Mouse (Mus musculus): ENCODE results near the gene Ogfod1. TPM values are rescaled to one million over a fixed set of nuclear protein-coding genes. Genes with fewer than 3 reads are reported as not detected.

The Ogfod1 gene
- total RNA-seq (2021): 10 to 100 TPM; 33.4 to 33.9 TPM

DNA sequence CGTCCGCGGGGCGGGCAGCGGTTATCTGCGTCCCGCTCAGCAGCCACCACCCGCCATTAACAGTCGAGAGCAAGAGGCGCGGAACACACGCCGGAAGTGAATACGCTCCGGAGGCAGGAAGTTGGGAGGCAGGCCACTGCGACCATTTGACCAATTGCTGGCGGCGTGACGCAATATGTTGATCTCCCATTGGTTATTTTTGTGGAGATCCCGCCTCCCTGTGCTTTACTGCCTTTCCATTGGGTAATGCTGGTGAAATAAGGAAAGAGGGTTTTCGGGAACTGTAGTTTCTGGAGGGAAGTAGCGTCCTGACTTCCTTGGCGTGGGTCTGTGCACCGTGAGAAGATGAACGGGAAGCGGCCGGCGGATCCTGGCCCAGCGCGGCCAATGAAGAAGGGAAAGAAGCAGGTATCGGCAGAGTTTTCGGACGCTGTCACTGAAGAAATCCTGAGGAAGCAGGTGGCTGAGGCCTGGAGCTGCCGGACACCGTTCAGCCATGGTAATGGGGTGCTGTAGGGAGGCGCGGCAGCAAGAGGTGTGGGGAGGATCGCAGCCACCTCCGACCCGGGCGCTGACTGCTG is at the start of gene Ogfod1, which contains the start of gene Nudt21:
Gene Ogfod1 (plus strand): TSS at position 255 of the 581 bp plus-strand sequence.
Gene Nudt21 (minus strand): TSS at position 88 of the 581 bp plus-strand sequence.
- intact Hi-C loops (cut with DNase I): loop anchor here (1.0 to 5.0 kb wide), 2 partner anchors 25 to 60 kb away; partner anchors contain the start of genes Amfr and Bbs2
- DNase-seq: peak; percentile 89 to 90

DNA sequence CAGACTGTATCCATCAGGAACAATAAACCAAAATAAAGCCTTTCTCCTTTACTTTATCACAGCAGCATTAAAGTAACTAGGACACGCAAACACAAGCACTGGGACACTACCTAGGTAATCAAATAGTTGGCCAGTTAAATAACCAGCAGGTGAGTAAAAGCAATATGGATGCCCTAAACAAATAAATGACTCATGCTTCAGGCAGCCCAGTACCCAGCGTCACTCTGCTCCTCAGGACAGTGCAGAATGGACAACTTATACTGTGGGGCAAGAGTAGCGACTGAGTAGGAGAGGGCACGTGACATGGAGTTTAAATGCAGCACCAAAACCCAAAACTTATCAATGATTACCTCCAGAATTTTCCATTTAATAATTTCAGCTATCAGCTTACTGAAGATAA is 47.3 kb upstream of the Ogfod1 start:
- intact Hi-C loops (cut with DNase I): no loop called here
- DNase-seq: no peak

DNA sequence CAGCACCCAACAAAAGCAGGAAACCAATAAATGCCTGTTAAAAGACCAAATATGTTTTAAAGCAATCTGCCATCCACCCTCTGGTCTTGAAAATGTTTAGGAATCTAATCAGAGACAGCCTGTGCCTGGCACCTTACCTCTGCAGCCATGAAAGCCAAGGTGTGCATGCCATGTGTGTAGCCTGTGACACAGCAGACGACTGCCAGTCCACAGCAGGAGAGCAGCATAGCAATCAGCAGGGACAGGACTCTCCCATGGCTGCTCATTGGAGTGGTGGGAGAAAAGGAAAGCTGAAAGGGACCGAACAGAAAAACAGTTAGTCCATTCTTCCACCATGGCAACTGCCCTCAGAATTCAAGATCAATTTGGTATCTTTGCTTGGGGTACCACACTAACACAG is 38.0 kb upstream of the Ogfod1 start:
- no peak for DNase-seq
- intact Hi-C loops (cut with DNase I): no loop called here

DNA sequence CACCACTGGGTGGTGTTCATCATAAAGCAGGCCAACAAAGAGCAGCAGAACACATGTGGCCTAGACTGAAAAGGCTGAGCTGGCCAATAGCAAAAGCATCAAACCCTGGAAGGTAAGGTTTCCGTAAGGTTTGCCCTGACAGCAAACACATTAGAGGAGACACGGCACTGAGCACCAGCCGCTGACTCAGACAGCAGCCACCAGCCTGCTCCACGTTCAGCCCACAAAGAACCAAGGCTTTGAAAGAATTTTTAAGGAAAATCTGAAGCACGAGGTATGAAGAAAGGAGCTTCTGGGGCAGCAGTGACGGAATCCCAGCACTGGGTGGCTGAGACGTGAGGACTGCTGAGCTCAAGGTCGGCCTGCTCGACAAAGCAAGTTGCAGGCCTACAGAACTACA is 32.9 kb upstream of the Ogfod1 start:
- intact Hi-C loops (cut with DNase I): no loop called here
- DNase-seq: no peak

DNA sequence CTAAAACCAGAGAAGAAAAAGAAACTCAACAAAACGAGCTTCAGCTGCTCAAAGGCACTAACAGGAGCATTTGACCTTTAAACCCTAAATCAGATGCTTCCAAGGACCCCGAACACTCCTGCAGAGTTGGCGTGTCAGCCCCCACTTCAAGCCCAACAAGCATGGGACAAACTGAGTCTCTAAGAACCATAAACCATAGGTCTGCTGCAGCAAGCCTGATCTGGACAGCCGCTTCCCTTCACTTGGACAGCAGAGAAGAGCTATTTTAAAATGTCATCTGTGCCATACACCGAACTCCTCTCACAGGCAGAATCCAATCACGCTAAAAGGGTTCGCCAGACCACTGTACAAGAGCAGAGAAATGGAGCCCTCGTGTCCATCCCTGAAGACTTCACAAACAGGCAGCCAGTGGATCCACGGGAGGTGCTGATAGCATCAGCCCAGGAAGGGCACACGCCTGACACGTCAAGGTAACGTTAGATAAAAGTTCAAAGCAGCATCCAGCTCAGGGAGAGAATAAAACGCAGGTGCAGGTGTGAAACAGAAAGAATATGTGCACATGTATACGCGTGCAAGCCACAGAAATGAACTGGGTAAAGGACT is 27.7 kb upstream of the Ogfod1 start:
- DNase-seq: no peak
- intact Hi-C loops (cut with DNase I): no loop called here

DNA sequence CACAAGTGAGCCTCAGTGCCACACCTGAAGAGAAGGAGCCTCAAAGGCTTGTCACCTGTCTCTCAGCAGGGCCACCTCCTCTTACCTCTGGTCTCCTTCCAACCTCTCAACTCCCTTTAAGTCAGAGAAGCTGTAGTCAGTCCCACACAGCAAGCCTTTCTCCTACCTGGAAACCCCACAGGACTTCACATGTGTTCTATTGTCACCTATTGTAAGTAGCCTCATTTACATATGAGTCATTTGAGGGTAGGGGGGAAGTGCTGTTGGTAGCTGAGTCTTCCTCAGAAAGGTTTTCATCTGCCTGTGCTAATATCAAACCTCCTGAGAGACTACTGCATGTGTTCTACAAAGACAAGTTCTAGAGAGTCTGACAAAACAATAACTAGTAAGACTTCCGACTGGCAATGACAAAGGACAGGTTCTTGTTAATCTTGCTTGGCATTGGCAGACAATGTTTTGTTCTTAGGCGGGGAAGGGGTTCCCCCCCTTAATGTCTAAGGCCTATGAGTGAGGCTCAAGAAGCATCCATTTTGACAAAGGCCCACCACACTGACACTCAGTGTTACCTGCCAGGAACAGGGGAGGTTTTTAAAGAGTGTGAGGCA is 26.8 kb upstream of the Ogfod1 start:
- DNase-seq: no peak
- intact Hi-C loops (cut with DNase I): loop anchor here (5.0 kb wide), 1 partner anchor 198 kb away; no protein-coding TSS in a partner anchor

DNA sequence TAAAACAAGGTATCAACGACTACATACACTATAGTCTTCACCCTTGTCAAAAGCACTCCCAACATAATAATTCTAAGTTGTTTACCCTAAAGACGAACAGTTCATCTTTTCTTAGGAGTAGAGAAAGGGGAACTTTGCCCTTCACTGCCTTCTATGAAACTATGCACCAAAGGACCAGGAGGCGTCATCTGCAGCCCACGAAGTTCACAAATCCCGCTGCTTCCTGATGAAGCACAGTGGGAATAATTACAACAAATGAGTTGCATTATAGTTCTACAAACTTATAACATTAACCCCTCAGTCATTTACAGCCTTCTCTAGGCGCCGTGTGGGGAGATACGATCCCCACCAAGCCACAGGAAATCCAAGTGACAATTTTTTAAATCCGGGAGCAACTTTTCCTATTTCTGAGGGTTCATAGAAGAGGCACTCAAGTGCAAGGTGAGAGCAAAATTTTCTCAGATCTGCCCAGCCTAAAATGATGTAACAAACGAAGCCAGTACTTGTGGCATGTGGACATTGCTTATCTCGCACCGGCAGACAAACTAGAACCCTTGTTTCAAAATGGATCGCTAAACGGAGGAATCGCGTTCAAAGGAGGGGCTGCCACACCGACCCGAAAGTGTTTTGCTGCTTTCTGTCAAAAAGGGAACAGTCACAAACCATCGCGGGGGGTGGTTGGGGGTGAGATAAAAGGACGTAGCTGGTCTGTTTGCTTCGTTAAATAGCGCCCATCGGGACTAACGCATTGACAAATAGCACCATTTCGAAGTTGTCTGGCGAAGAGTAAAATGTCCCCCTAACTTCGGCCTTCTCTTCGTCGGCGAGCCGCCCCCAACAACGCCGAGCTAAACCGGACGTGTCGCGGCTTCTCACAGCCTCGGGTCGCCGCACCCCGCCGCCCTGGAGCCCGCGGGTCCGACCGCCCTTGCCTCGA is 25.7 kb upstream of the Ogfod1 start:
- intact Hi-C loops (cut with DNase I): loop anchor here (1.0 to 5.0 kb wide), 3 partner anchors 26 to 199 kb away; partner anchors contain the start of genes Bbs2, Nudt21 and Ogfod1
- peak in 1 of 2 experiments; percentile 21 for DNase-seq

DNA sequence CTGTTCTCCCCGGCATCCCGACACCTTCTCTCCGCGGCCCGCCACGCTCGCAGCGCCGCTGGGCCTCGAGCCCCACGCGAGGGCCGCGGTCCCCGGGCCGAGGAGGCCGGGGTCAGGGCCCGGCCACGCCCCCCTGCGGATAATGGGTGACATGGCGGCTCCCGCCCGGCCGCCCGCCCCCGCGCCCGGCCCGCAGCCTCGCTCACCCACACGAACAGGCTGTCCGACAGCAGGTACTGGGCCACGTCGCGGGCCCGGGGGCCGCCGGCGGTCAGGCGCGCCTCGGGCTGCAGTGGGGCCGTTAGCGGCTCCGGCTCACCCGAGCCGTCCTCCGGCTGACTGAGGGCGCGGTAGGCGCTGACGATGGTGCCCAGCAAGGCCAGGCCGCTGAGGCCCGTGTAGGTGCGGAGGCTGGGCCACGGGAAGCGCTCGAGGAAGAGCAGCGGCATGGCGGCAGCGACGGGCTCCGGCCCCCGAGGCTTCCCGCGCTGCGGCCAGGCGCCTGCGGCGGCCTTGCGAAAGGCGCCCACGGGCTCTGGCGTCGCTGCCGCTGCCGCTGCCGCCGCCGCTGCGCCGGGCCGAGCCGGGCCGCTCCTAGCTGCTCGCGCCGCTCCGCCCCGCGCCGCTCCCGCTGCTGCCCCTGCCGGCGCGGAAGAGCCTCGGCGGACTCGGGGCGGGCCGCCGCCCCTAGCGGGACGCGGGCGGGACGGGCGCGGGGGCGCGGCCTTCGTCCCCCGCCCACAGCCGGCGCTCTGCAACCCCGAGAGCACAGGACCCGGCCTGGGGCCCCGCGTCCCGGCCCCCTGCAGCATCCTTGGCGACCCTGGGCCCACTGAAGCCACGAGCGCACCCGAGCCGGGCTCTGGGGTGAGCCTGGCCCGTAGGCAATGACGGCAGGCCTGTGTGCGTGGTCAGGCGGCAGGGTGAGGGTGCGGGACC is 24.7 kb upstream of the Ogfod1 start, which contains the start of gene Amfr:
Gene Amfr (minus strand): TSS at position 830 of the 939 bp plus-strand sequence.
- DNase-seq: peak; percentile 68 to 81
- intact Hi-C loops (cut with DNase I): loop anchor here (1.0 to 5.0 kb wide), 3 partner anchors 25 to 200 kb away; partner anchors contain the start of genes Bbs2, Nudt21 and Ogfod1

DNA sequence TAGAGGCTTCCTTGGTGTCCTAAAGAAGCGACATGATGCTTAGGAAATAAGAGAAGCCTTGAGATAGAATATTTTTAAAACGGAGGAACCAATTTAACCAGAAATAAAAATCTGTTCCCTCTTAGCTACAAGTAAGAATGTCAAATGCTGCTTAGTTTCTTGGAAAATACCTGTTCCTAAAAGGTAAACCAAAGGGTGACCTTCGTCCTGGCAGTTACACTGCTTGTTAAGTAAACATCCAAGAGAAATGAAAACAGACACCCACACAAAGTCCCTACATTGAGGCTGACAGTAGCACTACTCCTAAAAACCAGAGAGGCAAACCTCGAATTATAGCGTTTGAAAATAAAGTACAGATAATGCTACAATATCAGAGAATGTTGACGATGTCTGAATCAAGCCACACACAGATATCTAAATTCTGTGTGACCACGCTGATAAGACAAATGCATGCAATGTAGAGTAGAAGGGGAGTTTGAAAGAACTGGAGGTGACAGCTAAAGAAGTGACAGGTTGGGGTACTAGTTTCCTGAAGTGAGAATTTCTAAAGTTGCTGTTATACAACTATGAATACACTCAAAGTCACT is 23.9 kb upstream of the Ogfod1 start:
- intact Hi-C loops (cut with DNase I): loop anchor here (2.0 to 5.0 kb wide), 2 partner anchors 86 to 201 kb away; partner anchors contain the start of gene Bbs2
- DNase-seq: no peak

DNA sequence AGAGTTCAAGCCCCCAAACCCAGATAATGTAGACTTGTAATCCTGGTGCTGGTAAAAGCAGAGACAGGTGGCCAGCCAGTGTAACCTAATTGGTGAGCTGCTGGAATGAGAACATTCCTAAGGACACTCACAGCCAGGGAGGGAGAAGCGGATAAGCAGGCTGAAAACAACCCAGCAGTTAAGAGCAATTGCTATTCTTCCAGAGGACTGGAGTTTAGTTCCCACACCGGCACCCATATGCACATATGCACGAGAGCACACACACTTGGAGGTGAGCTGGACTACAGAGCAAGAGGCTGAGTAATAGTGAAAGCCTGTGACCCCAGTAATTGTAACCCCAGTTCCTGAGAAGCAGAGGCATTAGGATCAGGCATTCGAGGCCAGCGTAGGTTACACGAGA is 13.1 kb upstream of the Ogfod1 start:
- intact Hi-C loops (cut with DNase I): loop anchor here (1.0 kb wide), 1 partner anchor 26 kb away; no protein-coding TSS in a partner anchor
- DNase-seq: no peak

DNA sequence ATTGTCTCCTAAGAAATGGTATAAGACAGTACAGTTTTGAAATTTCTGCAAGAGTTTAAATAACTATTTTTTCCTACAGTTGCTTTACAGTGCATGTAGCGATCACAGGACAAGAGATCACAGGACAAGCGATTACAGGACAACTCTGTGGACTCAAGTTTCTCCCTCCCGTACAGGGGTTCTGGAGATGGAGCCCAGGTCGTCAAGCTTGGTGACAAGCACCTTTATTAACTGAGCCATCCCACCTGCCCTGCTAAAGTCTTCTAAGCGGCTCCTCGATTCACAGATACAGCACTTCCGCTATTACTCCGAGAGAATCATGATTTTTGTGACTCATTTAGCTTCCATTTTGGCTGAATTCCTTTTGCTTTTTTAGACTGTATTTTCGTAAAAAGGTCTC is 7.3 kb upstream of the Ogfod1 start:
- intact Hi-C loops (cut with DNase I): no loop called here
- no peak for DNase-seq

DNA sequence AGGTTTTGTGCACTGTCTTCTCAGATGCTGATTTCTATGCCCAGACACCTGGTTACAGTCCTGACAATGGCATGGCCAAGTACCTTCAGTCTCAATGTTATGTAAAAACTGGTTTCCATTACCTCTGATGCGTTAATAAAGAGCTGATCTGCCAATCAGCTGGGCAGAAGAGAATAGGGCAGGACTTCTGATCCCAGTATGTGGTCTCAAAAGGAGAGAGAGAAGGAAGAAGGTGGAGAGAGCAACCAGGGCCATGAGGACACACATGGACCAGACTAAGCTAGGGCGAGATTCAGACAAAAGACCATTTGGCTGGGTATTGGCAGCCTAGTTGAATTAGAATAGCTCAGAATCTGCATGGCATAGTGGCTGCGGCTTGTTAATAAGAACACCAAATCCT is 3.4 kb upstream of the Ogfod1 start:
- no peak for DNase-seq
- intact Hi-C loops (cut with DNase I): no loop called here

DNA sequence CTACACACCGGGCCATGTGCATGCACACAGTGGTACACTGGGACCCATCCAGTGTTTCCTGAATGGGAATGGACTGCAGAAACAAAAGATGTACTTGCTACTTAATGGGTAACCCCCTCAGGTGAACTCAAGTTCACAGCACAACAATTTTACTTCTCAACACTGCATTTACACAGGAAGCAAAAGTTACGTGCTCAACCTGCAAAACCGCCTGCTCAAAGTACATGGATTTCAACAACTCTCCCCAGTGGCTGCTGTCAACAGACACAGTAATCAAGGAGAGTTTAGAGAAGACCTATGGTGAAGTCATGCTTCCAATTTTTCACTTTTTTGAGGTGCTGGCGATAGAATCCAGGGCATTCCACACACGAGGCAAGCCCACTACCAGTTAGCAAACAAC is 1.8 kb upstream of the Ogfod1 start:
- DNase-seq: no peak
- intact Hi-C loops (cut with DNase I): loop anchor here (5.0 kb wide), 1 partner anchor 62 kb away; the partner anchor contains the start of gene Bbs2

DNA sequence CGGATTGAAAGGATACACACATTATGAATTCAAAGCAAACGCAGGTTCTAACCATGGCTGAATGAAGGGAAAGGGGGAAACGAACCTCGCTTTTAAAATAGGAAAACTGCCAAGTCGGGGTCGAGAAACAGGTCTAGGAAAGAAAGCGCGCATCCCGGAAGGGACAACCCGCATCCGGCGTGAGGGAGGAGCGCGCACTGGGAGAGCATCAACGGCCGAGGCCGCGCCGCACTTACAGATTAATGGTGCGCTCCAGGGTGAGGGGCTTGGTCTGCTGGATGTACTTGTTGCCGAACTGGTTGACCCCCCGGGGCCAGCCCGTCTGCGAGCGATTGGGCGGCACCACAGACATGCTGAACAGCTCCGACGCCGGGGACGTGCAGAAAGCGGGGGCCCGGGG is 457 bp upstream of the Ogfod1 start:
- intact Hi-C loops (cut with DNase I): loop anchor here (5.0 kb wide), 1 partner anchor 61 kb away; the partner anchor contains the start of gene Bbs2

DNA sequence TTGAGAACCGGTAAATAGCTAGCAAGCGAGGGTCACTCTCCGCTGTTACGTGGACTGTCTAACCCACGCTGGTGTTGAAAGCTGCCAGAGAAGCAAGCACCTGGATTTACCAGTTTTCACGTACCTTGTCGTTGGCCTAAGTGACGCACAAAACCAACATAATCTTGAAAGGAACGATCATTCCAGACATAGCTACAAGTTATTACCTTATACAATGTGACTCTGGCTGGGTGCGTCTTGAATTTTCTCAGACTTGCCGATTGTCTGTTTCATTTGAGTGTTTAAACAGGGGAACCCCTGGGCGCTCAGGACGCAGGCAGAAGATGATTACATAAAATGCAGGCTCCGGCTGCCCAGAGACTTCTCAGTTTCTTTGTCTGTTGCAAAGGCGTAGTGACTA is 808 bp downstream of the Ogfod1 start:
- intact Hi-C loops (cut with DNase I): loop anchor here (1.0 to 5.0 kb wide), 2 partner anchors 26 to 59 kb away; partner anchors contain the start of genes Amfr and Bbs2
- DNase-seq: no peak

More for the DNA sequence above, 457 bp upstream of the Ogfod1 start:
- DNase-seq: peak; percentile 46 to 53

DNA sequence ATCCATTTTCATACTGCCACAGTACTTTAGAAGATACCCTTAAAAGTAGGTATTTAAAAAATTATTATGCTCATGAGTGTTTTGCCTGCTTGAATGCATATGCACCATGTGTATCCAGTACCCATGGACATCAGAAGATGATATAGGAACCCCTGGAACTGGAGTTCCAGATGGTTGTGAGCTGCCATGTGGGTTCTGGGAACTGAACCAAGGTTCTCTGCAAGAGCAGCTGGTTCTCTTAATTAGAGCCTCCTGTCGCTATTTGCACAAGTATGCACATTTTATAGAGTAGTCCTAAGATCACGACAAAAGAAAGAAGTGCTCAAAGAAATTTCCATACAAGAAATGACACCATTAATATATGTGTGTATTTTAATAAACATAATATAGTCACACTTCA is 10.8 kb downstream of the Ogfod1 start:
- intact Hi-C loops (cut with DNase I): no loop called here
- no peak for DNase-seq

DNA sequence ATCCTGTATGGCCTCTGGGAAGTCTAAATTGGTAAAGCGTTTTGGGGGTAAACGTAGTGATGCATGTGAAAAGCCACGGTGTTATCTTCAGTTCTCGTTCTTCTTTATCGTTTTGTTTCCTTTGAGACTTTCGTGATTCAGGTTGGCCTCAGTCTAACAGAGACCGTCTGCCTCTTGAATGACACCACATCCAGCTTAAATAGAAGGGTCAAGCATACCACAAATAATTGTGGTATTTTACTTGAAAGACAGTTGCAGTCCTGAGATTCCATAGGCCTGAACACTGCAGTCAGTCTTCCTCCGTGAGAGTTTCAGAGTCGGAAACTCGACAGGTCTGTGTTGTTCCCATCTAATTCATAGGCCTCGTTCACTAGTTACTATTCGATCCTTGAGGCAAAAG is 15.7 kb downstream of the Ogfod1 start:
- DNase-seq: no peak
- intact Hi-C loops (cut with DNase I): no loop called here

DNA sequence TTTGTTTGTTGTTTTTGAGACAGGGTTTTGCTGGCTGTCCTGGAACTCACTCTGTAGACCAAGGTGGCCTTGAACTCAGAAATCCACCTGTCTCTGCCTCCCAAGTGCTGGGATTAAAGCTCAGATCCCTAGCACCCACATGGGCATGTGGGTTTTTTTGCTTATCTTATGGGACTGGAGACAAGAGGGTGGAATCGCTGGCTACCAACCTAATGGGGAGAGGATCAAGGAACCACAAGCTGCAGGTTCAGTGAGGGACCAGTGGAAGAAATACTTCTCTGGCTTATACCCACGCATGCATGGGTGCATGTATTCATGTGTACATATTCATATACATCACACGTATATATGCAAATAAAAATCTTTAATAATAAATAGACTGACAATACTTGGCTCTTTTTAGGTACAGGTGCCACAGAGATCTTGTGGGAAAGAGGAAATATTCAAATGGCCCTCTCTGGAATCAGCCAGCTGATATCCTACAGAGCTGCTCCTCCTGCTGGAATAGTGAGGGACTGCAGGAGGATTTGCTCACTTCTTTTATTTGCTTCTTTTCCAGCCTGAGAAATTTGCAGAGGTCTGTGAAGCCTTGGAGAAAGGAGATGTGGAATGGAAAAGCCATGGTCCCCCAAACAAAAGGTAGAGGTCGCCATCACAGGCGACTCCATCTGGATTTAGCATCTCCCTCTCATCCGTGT is 20.3 kb downstream of the Ogfod1 start:
- intact Hi-C loops (cut with DNase I): loop anchor here (5.0 kb wide), 2 partner anchors 395 to 465 kb away; no protein-coding TSS in a partner anchor
- DNase-seq: peak; percentile 41 to 67
